Mouse (Mus musculus) spleen, adult 2 months (tissue): ENCODE measurements around the gene Map1lc3a. TPM values are rescaled to one million over a fixed set of nuclear protein-coding genes. Genes with fewer than 3 reads are reported as not detected.

Experiments
- DNase-seq, 2 experiments: peaks; one replicate each; pipeline versions ENCODE4 v3.0.0 to v3.0.0-alpha.2; 2012 to 2021; ENCODE audit warnings: low spot score in 2 of 2, low read depth in 1 of 2
- H3K27ac ChIP-seq: fragments of 200-500 bp; 2 replicates; pipeline ENCODE4 v1.5.1; 2012; ENCODE audit warnings: low read length, inconsistent platforms; ENCODE audit not compliant: insufficient read depth
- H3K27me3 ChIP-seq: fragments of 200-500 bp; 2 replicates; pipeline ENCODE4 v1.6.1; 2012; ENCODE audit warnings: mild to moderate bottlenecking, moderate library complexity, low read length, inconsistent platforms; ENCODE audit not compliant: control insufficient read depth, insufficient read depth
- H3K36me3 ChIP-seq: fragments of 200-500 bp; 2 replicates; pipeline ENCODE4 v1.6.1; 2012; ENCODE audit warnings: mild to moderate bottlenecking, low read length, inconsistent platforms; ENCODE audit not compliant: control insufficient read depth, insufficient read depth
- H3K4me1 ChIP-seq: fragments of 200-500 bp; 2 replicates; pipeline ENCODE4 v1.6.1; 2011; ENCODE audit warnings: inconsistent platforms; ENCODE audit not compliant: control insufficient read depth, insufficient read depth, insufficient read length
- H3K4me3 ChIP-seq: fragments of 200-500 bp; 2 replicates; pipeline ENCODE4 v1.5.1; 2011; ENCODE audit warnings: mild to moderate bottlenecking, inconsistent platforms; ENCODE audit not compliant: insufficient read depth, insufficient read length; ENCODE audit errors: extremely low read depth
- CTCF ChIP-seq: fragments of 200-500 bp; IDR thresholded peaks from 2 replicates; pipeline ENCODE4 v1.5.1; 2011; ENCODE audit warnings: mild to moderate bottlenecking, inconsistent platforms; ENCODE audit not compliant: insufficient read depth, insufficient read length, insufficient replicate concordance; ENCODE audit errors: extremely low read depth
- POLR2A ChIP-seq: fragments of 200-500 bp; IDR thresholded peaks from 2 replicates; pipeline ENCODE4 v1.6.1; 2011; ENCODE audit warnings: low read depth, low read length, inconsistent platforms
- WGBS: fragments of 180-500 bp; shearing (Covaris S2); methylation state at CpG from one replicate; pipeline ENCODE4 v1.1.7; 2018; 5-methylcytosine and 5-hydroxymethylcytosine counted together
- polyA plus RNA-seq: library from polyadenylated mRNA; depleted of rRNA; stranded (reverse); fragments of >200 nt; gene quantifications from 2 replicates; pipeline ENCODE4 v1.2.3, GENCODE M21; 2012; rRNA removed

Map1lc3a gene
- 42.7 and 60.6 TPM in 2 replicates for polyA plus RNA-seq

DNA sequence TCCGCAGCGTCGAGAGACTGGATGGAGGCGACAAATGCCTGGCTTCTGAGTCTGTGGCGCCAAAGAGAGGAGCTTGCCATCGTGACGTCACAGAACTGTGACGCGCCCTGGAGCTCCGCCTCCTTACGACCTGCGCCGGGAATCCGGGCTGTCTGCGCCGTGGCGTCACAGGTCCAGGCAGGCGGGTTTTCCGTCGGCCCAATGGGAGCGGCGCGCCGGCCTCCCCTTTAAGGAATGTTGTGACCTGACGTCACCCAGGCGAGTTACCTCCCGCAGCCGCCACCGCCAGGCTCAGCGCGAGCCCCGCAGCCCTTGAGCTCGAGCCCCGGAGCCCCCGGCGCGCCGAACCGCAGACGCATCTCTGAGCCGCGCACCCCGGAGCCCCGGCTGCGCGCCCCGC lies at the start of gene Map1lc3a:
Map1lc3a (plus strand) TSS at position 103 of the 400 bp plus-strand sequence.
- peaks cover 2% of the 10 kb centered on the region; the same call in 1 of the 2 replicates for H3K36me3 ChIP-seq
- H3K27ac ChIP-seq, result peak within 1 kb of the TSS; percentile 40
- H3K4me1 ChIP-seq, result peaks cover 8% of the 10 kb centered on the region
- peak; percentile 88 to 90 for DNase-seq
- 1% methylated on average over 47 of the region's 47 CpGs for WGBS
- no peak for TF ChIP-seq CTCF
- TF ChIP-seq POLR2A, result no peak; the same call in 1 of the 2 replicates
- peak within 1 kb of the TSS; percentile 83 for H3K4me3 ChIP-seq
- no peaks in the 10 kb centered on the region; the same call in 1 of the 2 replicates for H3K27me3 ChIP-seq

DNA sequence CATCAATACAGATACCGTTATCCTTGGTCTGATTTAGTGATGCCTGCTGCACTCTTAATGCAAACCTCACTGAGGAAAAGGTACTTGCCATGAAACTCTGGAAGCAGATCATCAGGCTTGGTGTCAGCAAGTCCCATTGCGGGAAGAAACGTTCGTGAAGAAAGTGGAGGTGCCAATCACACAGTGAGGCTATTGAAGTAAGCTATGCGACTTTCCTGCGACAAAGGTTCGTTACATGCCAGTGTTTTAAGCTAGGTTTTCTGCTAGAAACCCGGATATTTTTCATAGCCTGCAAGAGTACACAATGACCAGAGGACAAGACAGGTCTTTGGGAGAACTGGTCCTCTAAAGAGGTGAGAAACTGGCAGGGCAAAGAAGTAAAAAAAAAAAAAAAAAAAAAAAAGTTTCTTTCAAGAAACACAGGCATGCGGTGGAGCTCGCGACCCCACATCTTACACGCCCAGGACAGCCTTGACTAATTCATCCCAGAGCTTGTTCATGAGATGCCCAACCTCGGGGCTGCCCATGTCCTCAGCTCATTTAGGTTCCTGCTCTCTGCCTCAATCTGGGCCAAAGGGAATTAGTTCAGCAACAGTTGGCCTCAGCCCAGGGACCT lies 40.2 kb upstream of the Map1lc3a start:
- TF ChIP-seq POLR2A (no peak), CTCF (no peak)

DNA sequence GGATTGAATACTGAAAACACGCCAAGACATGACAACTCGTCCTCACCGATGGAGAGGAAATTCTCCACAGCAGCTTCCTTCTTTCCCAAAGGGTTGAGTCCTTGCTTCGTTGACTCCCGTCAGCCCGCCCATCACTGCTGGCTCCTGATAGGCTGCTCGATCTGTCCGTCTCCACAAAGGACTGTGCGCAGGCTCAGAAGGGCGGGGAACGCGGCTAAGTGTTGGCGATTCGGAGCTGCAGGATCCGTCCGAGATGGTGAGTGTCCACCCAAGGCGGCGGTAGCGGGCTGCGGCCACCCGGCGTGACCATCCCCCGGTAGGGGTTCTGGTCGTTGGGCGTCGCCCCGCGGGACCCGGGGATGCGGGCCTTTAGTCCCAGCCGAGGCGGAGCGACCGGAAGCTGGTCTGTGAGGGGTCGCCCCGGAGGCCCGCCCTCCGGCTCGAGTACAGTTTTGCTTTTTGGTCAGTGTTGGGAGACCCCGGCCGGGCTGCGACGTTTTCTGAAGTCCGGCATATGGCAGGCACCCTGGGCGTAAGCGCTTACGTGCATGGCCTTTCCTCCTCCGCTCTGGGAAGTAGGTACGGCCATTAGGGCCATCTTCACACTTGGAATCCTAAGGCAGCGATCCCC lies 39.6 kb upstream of the Map1lc3a start, which contains the start of gene Dynlrb1:
Dynlrb1 (plus strand) TSS at position 172 of the 631 bp plus-strand sequence.
- peak; percentile 78 for TF ChIP-seq POLR2A
- no peak for TF ChIP-seq CTCF
- no peaks in the 10 kb centered on the region for H3K36me3 ChIP-seq
- H3K4me3 ChIP-seq, result peak within 1 kb of the TSS; percentile 90
- WGBS, result under 1% methylated on average over 50 of the region's 50 CpGs
- DNase-seq, result peak; percentile 85 to 97
- H3K4me1 ChIP-seq, result peaks cover 9% of the 10 kb centered on the region
- no peaks in the 10 kb centered on the region for H3K27me3 ChIP-seq
- peak within 1 kb of the TSS; percentile 72 for H3K27ac ChIP-seq

More for the DNA sequence above, 40.2 kb upstream of the Map1lc3a start:
- no peaks in the 10 kb centered on the region for H3K36me3 ChIP-seq
- WGBS, result 5% methylated on average over 13 of the region's 13 CpGs
- DNase-seq, result peak in 1 of 2 experiments; percentile 1
- peaks cover 9% of the 10 kb centered on the region for H3K4me1 ChIP-seq
- H3K27me3 ChIP-seq, result no peaks in the 10 kb centered on the region
- H3K4me3 ChIP-seq, result peak overlapping the region; percentile 90
- no peak overlapping the region for H3K27ac ChIP-seq

DNA sequence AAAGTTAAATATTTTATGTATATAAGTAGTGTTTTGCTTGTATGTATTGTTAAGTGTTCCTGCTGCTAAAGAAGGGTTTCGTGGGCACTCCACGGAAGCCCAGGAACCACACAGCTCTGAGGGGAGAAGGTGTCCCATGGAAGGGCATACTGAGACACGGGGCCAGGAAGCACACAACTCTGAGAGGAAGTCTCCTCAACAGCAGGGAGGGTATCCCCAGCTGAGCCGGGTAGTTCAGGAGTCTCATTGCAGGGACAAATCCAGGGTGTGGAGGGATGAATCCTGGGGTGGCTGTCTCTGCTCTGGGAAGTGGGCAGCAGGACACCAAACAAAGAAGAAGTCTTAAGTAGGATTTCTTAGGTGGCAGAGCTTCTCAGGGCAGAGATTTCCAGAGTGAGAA lies 38.8 kb upstream of the Map1lc3a start:
- no peak for DNase-seq
- 1% methylated on average over 4 of the region's 4 CpGs for WGBS
- TF ChIP-seq POLR2A, result no peak
- TF ChIP-seq CTCF, result no peak
- Histone ChIP-seq H3K4me3 (peak overlapping the region; percentile 90), H3K27ac (no peak overlapping the region), H3K27me3 (no peaks in the 10 kb centered on the region), H3K4me1 (peaks cover 9% of the 10 kb centered on the region), H3K36me3 (0 out of 2 replicates have a peak, but pooled peaks cover under 1% of the 10 kb centered on the region)

DNA sequence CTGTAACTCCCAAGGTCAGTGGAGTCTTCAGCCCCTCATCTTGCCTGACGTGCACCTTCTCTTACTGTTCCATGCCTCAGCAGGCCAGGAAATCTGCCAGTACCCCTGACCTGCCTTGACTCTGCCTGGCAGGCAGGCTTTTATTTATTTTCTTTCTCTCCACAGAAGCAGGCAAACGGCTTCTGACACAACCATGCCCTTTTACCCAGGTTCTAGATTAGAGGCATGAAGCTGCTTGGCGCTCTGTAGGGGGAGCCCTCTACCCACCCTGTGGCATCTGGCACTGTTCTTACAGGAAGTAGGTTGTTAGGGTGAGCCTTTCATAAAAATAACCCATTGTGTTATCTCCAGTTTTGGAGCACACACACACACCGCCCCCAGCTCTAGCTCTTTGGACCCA lies 35.2 kb upstream of the Map1lc3a start:
- WGBS, result 82% methylated on average over 4 of the region's 4 CpGs
- H3K27ac ChIP-seq, result no peak overlapping the region

DNA sequence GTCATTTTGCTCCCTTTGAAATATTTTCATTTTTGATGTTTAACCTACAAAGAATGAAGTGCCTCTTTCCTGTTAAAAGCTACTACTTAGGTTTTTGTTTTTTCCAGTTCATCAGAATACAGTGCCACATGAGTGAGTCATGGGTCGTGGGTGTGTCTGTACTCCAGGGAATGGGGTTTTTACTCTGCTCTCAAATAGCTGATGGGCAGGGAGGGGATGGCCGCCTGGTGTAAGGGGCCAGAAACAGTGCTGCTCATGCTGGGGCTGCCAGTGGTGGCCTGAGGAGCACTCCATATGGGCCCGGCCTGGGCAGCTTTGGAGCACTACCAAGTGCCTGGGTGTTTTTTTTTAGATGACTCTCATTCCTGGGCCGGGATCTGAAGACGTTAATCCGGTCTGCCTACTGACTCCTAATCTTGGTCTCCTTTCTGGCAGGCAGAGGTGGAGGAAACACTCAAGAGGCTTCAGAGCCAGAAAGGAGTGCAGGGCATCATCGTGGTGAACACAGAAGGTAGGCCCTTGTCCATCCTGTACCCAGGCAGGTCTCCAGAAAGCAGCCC lies 33.7 kb upstream of the Map1lc3a start:
- 82% methylated on average over 7 of the region's 7 CpGs for WGBS
- H3K27ac ChIP-seq, result no peak overlapping the region
- no peaks in the 10 kb centered on the region for H3K27me3 ChIP-seq
- H3K4me3 ChIP-seq, result no peak overlapping the region
- TF ChIP-seq CTCF (no peak), POLR2A (no peak)
- H3K36me3 ChIP-seq, result peaks cover 20% of the 10 kb centered on the region
- peaks cover 4% of the 10 kb centered on the region for H3K4me1 ChIP-seq
- DNase-seq, result no peak

More for the DNA sequence above, 35.2 kb upstream of the Map1lc3a start:
- DNase-seq, result peak; percentile 14 to 47
- no peak overlapping the region for H3K4me3 ChIP-seq
- H3K4me1 ChIP-seq, result peaks cover 7% of the 10 kb centered on the region
- H3K36me3 ChIP-seq, result peaks cover 19% of the 10 kb centered on the region
- H3K27me3 ChIP-seq, result no peaks in the 10 kb centered on the region
- peak; percentile 39; the same call in 1 of the 2 replicates for TF ChIP-seq CTCF
- no peak for TF ChIP-seq POLR2A

DNA sequence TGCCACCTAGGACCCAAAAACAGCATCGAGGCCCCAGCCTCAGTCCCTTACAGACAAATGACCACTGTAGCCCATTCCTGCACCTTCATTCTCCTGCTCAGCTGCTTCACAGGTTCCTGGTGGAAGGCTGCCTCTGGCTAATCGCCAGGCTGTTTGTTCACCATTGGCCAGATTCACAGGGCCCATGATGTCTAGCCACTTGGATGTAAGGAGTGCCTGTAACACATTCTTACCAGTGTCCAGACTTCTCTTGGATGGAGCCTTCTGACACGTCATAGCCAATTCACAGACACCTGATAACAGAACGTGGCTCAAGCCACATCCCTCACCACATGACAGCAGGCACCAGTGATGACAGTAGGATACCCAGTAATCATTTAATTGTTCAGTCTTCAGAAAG lies 29.9 kb upstream of the Map1lc3a start:
- DNase-seq, result no peak
- no peak overlapping the region for H3K27ac ChIP-seq
- H3K4me1 ChIP-seq, result no peaks in the 10 kb centered on the region
- H3K4me3 ChIP-seq, result no peak overlapping the region
- no peaks in the 10 kb centered on the region for H3K27me3 ChIP-seq
- peaks cover 41% of the 10 kb centered on the region for H3K36me3 ChIP-seq
- no peak for TF ChIP-seq CTCF
- no peak for TF ChIP-seq POLR2A
- 91% methylated on average over 4 of the region's 4 CpGs for WGBS
